Mouse (Mus musculus): ENCODE results near the gene Atp12a. TPM values are rescaled to one million over a fixed set of nuclear protein-coding genes. Genes with fewer than 3 reads are reported as not detected.

Gene Atp12a
- polyA plus RNA-seq, 1 experiment from 2014 or later, result 1.5 TPM

DNA sequence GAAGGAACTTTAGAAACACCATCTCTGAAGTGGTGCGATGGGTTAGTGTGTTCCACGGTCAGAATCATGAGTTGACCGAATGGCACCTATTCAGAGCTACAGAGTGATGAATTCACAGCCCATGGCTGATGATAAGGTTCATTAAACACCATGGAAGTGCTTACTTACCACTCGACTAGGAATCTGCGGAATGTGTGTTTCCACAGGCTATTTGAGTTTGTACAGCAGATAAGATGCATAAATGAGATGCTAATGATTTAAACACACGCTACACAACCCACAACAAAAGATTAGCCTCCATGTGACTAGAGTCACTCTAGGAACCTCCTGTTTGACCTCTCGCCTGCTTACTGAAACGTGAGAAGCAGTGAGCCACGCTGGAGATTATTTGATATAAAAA lies 14.5 kb downstream of the Atp12a start:
- Histone ChIP-seq H3K4me3 (no peak overlapping the region), H3K27ac (no peak overlapping the region), H3K4me2 (peak overlapping the region; percentile 16; the same call in 1 of the 2 replicates), H3K9ac (no peak overlapping the region), H3K27me3 (no peaks in the 10 kb centered on the region), H3K4me1 (peaks cover 16% of the 10 kb centered on the region), H3K36me3 (no peaks in the 10 kb centered on the region), H3K9me3 (no peaks in the 10 kb centered on the region)
- ATAC-seq (ENCODE audit: borderline replicate concordance, extremely low read depth, low FRiP score, low TSS enrichment), result no peak
- WGBS, result 38% methylated on average over 9 of the region's 9 CpGs

DNA sequence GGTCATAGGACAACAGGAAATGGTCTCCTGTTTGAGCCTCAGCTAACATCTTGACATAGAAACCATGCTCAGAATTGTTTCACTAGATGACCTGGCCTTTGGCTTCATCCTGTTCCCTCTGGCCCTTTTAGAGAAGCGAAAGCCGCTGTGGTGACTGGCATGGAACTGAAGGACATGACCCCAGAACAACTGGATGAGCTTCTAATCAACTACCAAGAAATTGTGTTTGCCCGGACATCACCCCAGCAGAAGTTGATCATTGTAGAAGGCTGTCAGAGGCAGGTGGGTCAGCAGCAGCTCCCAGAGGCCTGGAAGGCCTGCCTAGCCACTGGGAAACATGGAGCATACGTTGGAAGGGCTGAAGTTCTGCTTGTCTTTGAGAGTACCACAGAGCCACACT lies 17.5 kb downstream of the Atp12a start:
- Histone ChIP-seq H3K4me1 (peaks cover 16% of the 10 kb centered on the region), H3K4me2 (no peak overlapping the region), H3K27ac (no peak overlapping the region), H3K4me3 (no peak overlapping the region), H3K36me3 (no peaks in the 10 kb centered on the region), H3K9me3 (no peaks in the 10 kb centered on the region), H3K27me3 (no peaks in the 10 kb centered on the region), H3K9ac (no peak overlapping the region)
- 73% methylated on average over 4 of the region's 4 CpGs for WGBS
- no peak for ATAC-seq (ENCODE audit: borderline replicate concordance, extremely low read depth, low FRiP score, low TSS enrichment)

DNA sequence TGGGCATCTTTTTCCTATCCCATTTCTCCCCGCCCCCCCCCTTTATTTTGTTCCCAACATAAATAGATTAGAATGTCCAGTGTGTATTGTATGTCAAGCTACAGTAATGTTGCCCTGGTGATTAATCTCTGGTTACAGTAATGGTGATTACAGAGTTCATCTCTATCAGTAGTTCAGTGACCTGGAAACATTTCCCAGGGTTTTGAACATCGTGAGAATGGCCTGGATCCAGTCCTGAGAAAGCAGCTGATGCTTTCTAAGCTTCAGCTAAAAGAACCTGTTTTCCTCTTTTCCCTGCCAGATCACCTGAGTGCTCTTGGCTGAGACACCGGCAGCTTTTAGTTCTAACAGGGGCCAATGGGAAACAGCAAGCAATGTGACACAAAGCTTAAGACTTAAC lies 25.4 kb downstream of the Atp12a start:
- no peak overlapping the region for H3K4me3 ChIP-seq
- H3K4me1 ChIP-seq, result 0 out of 2 replicates have a peak, but pooled peaks cover 10% of the 10 kb centered on the region
- H3K27ac ChIP-seq, result no peak overlapping the region
- no peaks in the 10 kb centered on the region for H3K27me3 ChIP-seq
- H3K9me3 ChIP-seq, result no peaks in the 10 kb centered on the region
- no peaks in the 10 kb centered on the region for H3K36me3 ChIP-seq
- H3K9ac ChIP-seq, result no peak overlapping the region
- ATAC-seq (ENCODE audit: borderline replicate concordance, extremely low read depth, low FRiP score, low TSS enrichment), result no peak
- WGBS, result 71% methylated on average over 3 of the region's 3 CpGs
- no peak overlapping the region for H3K4me2 ChIP-seq

DNA sequence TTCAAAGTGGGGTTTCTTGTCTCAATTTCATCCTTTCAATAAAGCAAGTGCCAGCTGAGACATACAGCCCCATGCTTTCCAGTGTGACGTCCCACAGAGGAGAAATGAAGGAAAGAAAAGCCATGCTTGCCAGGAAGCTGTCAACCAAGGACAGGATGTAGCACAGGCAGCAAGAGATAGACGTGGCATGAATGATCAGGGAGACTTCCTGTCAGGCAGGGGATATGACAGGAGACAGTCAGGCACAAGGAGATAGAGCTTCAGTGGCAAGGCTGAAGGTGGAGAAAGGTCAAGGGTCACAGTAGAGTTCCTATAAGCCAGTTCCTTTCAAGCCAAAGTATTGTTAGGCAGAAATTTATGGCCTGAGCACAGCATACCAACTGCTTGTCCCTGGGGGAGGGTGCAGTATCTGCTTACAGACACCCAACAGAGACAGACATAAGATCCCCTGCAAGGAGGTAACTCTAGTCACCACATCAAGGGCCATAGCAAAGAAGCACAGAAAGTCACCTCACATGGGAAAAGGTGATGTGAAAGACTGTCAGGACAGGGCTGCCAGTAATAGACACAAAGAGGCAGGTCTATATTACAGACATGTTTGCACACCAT lies 28.9 kb downstream of the Atp12a start:
- H3K36me3 ChIP-seq, result no peaks in the 10 kb centered on the region
- H3K4me3 ChIP-seq, result no peak overlapping the region
- H3K9ac ChIP-seq, result no peak overlapping the region
- peak; percentile 78 for ATAC-seq (ENCODE audit: borderline replicate concordance, extremely low read depth, low FRiP score, low TSS enrichment)
- WGBS, result 10% methylated on average over 2 of the region's 2 CpGs
- 0 out of 2 replicates have a peak overlapping the region, but pooled peaks have one; percentile 39 for H3K27ac ChIP-seq
- H3K9me3 ChIP-seq, result no peaks in the 10 kb centered on the region
- H3K4me2 ChIP-seq, result no peak overlapping the region
- H3K4me1 ChIP-seq, result 0 out of 2 replicates have a peak, but pooled peaks cover 10% of the 10 kb centered on the region
- no peaks in the 10 kb centered on the region for H3K27me3 ChIP-seq

DNA sequence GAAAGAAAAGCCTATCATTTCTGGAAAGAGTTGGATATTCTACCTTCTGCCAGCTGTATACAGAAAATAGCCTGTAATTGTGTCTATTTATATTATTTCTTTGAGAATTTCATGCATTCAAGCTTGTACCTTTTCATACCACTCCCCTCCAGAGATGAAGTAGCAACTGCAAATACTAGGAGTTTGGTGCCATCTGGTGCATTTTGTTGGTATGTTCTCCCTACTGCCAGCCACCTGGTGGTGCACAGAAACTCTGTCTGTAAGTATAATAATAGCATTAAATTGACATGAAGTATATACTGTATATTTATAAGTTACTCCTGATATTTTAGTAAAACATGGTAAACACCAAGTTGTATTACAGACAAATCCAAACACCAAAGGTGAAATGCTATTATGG lies 33.1 kb downstream of the Atp12a start:
- Histone ChIP-seq H3K4me1 (0 out of 2 replicates have a peak, but pooled peaks cover 7% of the 10 kb centered on the region), H3K4me2 (no peak overlapping the region)
- ATAC-seq (ENCODE audit: borderline replicate concordance, extremely low read depth, low FRiP score, low TSS enrichment), result no peak

DNA sequence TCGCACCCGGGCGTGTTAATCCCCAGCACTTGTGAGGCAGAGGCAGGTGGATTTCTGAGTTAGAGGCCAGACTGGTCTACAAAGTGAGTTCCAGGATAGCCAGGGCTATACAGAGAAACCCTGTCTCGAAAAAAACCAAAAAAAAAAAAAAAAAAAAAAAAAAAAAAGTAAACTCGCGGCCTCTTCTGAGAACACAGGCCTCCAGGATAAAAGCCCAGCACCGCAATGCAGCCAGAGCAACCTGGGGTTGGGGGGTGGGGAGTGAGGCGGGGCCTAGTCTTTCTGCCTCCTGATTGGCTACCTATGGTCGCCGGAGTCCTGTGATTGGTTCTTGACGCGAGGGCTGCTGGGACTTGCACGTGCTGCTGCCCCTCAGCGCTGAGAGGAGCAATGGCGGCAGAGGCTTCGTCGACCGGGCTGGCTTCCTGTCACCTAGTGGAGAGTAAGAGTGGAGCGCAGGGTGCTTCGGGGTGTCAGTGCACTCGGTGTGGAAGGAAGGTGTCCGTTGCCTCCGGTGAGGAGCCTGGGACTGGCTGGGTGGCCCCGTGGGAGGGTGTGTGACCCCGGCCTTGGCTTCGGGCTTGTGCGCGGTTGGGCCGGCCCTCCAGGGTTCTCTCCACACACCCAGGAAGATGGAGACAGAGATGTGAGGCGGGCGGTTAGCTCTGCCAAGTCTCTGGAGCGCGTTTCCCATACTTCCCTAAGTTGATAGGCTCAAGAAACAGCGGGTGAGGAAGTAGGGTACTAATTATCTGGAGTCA lies 37.6 kb downstream of the Atp12a start, which contains the start of gene Rnf17:
Gene Rnf17, plus strand, starts transcription at position 271 of the 761 bp plus-strand sequence.
- ATAC-seq (ENCODE audit: borderline replicate concordance, extremely low read depth, low FRiP score, low TSS enrichment), result no peak; the same call in 1 of the 2 replicates
- H3K4me2 ChIP-seq, result peak within 1 kb of the TSS; percentile 35
- H3K9ac ChIP-seq, result no peak within 1 kb of the TSS
- H3K9me3 ChIP-seq, result no peaks in the 10 kb centered on the region
- no peaks in the 10 kb centered on the region for H3K4me1 ChIP-seq
- H3K27ac ChIP-seq, result no peak within 1 kb of the TSS
- 63% methylated on average over 34 of the region's 34 CpGs for WGBS
- no peaks in the 10 kb centered on the region for H3K27me3 ChIP-seq
- peak within 1 kb of the TSS; percentile 13; the same call in 1 of the 2 replicates for H3K4me3 ChIP-seq
- H3K36me3 ChIP-seq, result no peaks in the 10 kb centered on the region

More for the DNA sequence above, 33.1 kb downstream of the Atp12a start:
- H3K36me3 ChIP-seq, result no peaks in the 10 kb centered on the region
- no peaks in the 10 kb centered on the region for H3K27me3 ChIP-seq
- H3K9ac ChIP-seq, result no peak overlapping the region
- H3K4me3 ChIP-seq, result no peak overlapping the region
- H3K9me3 ChIP-seq, result no peaks in the 10 kb centered on the region
- no peak overlapping the region for H3K27ac ChIP-seq

DNA sequence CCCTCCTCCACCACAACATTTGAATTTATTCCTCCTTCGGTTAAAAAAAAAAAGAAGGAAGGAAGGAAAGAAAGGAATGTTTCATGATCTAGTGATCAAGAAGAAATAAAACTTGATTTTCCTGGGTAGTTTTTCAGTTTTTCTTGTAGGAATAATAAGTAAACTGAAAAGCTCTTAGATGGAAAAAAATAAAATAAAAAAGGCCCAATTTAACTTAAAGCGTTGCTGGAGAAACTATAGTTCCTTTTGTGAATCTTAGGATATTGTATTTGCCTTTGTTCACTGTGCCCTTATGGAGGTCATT lies 38.2 kb downstream of the Atp12a start:
- ATAC-seq (ENCODE audit: borderline replicate concordance, extremely low read depth, low FRiP score, low TSS enrichment), result no peak
- H3K36me3 ChIP-seq, result no peaks in the 10 kb centered on the region
- H3K4me2 ChIP-seq, result no peak overlapping the region
- H3K4me3 ChIP-seq, result no peak overlapping the region
- no peak overlapping the region for H3K9ac ChIP-seq
- no peaks in the 10 kb centered on the region for H3K9me3 ChIP-seq
- H3K27me3 ChIP-seq, result no peaks in the 10 kb centered on the region
- H3K27ac ChIP-seq, result no peak overlapping the region
- WGBS, result 87% methylated on average over 2 of the region's 2 CpGs
- no peaks in the 10 kb centered on the region for H3K4me1 ChIP-seq

Other genes starting within 250 kb of the Atp12a start
- not detected in 2 replicates for gene Gzme, start 244.4 kb upstream of the Atp12a start, polyA plus RNA-seq (2015; fragmentation: Nextera tagmentation; extraction: Ambion mirVana)
- gene Gzmd, start 232.5 kb upstream of the Atp12a start, polyA plus RNA-seq (2015; fragmentation: Nextera tagmentation; extraction: Ambion mirVana), result not detected in 2 replicates
- gene Gzmg, start 205.5 kb upstream of the Atp12a start, polyA plus RNA-seq (2015; fragmentation: Nextera tagmentation; extraction: Ambion mirVana), result not detected in 2 replicates
- not detected in 2 replicates for gene Gzmn, start 190.5 kb upstream of the Atp12a start, polyA plus RNA-seq (2015; fragmentation: Nextera tagmentation; extraction: Ambion mirVana)
- gene Gzmf, start 153.7 kb upstream of the Atp12a start, polyA plus RNA-seq (2015; fragmentation: Nextera tagmentation; extraction: Ambion mirVana), result not detected in 2 replicates
- not detected in 2 replicates for gene Gzmc, start 130.4 kb upstream of the Atp12a start, polyA plus RNA-seq (2015; fragmentation: Nextera tagmentation; extraction: Ambion mirVana)
- 1.2 and 1.6 TPM in 2 replicates for gene Gzmb, start 102.8 kb upstream of the Atp12a start, polyA plus RNA-seq (2015; fragmentation: Nextera tagmentation; extraction: Ambion mirVana)
- gene Rnf17, start 37.5 kb downstream of the Atp12a start, polyA plus RNA-seq (2015; fragmentation: Nextera tagmentation; extraction: Ambion mirVana), result 1.1 and 1.9 TPM in 2 replicates
- 11.7 and 13.0 TPM in 2 replicates for gene Cenpj, start 210.4 kb downstream of the Atp12a start, polyA plus RNA-seq (2015; fragmentation: Nextera tagmentation; extraction: Ambion mirVana)
- 4.2 and 5.0 TPM in 2 replicates for gene Parp4, start 210.6 kb downstream of the Atp12a start, polyA plus RNA-seq (2015; fragmentation: Nextera tagmentation; extraction: Ambion mirVana)